Mouse (Mus musculus): ENCODE measurements around the gene Gm20696. TPM values are rescaled to one million over a fixed set of nuclear protein-coding genes. Genes with fewer than 3 reads are reported as not detected.

Gm20696 gene
- polyA plus RNA-seq, 1 experiment: 2.8 TPM

DNA sequence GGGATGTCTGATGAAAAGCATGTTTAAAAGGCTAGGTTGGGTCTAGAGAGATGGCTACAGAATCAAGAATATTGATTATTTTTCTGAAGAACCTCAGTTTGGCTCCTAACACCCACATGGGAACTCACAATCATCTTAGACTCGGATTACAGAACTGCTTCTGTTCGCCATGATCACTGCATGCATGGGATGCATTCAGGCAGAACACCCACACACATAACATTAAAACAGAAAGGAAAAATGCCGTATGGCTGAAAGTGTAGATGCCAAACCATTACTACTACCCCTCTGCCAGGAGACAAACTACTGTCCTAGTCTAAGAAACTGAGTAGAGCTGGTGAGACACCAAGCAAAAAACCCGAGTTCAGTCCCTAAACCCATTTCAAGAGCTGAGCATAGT is 336.4 kb downstream of the Gm20696 start:
- Histone ChIP-seq H3K4me1 (ENCODE audit: control insufficient read depth, insufficient read depth, low read length) (peaks cover 3% of the 10 kb centered on the region), H3K4me3 (replicated peaks; ENCODE audit: insufficient read depth, low read depth, low read length) (no peak overlapping the region), H3K27ac (ENCODE audit: insufficient read depth, low read length) (no peak overlapping the region), H3K27me3 (ENCODE audit: control insufficient read depth, insufficient read depth, low read length) (no peaks in the 10 kb centered on the region)
- DNase-seq: no peak
- WGBS: 87% methylated on average over 4 of the region's 4 CpGs
- TF ChIP-seq POLR2A (IDR thresholded peaks at IDR 0.05; ENCODE audit: borderline replicate concordance, insufficient read depth, low read length) (no peak), CTCF (IDR thresholded peaks at IDR 0.05; ENCODE audit: borderline replicate concordance, insufficient read depth, low read depth, low read length) (no peak)

DNA sequence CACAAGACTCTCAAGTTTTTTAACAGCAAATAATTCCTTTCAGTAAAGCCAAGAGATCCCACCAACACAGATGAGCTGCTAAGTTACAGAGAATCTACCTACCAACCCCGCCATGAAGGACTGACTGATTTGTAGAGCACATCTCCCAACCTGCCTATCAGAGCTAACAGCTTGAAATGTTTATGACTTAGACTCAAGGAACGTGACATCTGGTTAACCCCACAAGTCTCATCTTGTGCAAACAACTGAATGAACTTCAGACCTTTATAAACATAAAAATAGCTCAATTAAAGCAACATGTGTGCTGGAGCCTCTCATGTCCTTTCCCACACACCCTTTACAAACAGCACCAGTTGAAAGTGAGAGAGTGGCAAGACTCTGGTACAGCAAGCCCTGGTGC is 338.0 kb downstream of the Gm20696 start:
- H3K27ac ChIP-seq (ENCODE audit: insufficient read depth, low read length): no peak overlapping the region
- 93% methylated on average over 2 of the region's 2 CpGs for WGBS
- H3K4me3 ChIP-seq (replicated peaks; ENCODE audit: insufficient read depth, low read depth, low read length): no peak overlapping the region
- no peak for TF ChIP-seq CTCF (IDR thresholded peaks at IDR 0.05; ENCODE audit: borderline replicate concordance, insufficient read depth, low read depth, low read length)
- no peak for TF ChIP-seq POLR2A (IDR thresholded peaks at IDR 0.05; ENCODE audit: borderline replicate concordance, insufficient read depth, low read length)
- H3K27me3 ChIP-seq (ENCODE audit: control insufficient read depth, insufficient read depth, low read length): no peaks in the 10 kb centered on the region
- DNase-seq: no peak
- H3K4me1 ChIP-seq (ENCODE audit: control insufficient read depth, insufficient read depth, low read length): peaks cover 3% of the 10 kb centered on the region

DNA sequence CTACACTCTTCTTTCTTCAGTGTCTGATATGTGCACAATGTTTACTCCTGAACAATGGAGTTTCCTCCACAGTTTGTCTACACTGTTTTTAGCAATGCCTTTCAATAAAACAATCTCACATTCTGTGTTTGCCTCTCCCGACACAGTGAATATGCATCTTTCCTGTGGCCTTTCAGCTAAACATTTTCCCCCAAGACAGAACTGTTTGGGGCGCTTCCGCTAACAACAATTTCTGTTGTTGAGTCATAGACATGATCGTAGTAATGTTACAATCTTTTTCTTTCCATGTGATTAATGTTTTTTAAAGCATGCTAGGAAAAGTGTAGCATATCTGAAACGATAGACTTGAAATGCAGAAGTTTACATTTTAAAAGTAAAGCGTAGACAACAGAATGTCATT is 338.5 kb downstream of the Gm20696 start:
- 94% methylated on average over 6 of the region's 6 CpGs for WGBS
- Histone ChIP-seq H3K27me3 (ENCODE audit: control insufficient read depth, insufficient read depth, low read length) (no peaks in the 10 kb centered on the region), H3K27ac (ENCODE audit: insufficient read depth, low read length) (no peak overlapping the region), H3K4me1 (ENCODE audit: control insufficient read depth, insufficient read depth, low read length) (peaks cover 3% of the 10 kb centered on the region), H3K4me3 (replicated peaks; ENCODE audit: insufficient read depth, low read depth, low read length) (no peak overlapping the region)
- TF ChIP-seq CTCF (IDR thresholded peaks at IDR 0.05; ENCODE audit: borderline replicate concordance, insufficient read depth, low read depth, low read length) (no peak), POLR2A (IDR thresholded peaks at IDR 0.05; ENCODE audit: borderline replicate concordance, insufficient read depth, low read length) (no peak)
- DNase-seq: no peak

DNA sequence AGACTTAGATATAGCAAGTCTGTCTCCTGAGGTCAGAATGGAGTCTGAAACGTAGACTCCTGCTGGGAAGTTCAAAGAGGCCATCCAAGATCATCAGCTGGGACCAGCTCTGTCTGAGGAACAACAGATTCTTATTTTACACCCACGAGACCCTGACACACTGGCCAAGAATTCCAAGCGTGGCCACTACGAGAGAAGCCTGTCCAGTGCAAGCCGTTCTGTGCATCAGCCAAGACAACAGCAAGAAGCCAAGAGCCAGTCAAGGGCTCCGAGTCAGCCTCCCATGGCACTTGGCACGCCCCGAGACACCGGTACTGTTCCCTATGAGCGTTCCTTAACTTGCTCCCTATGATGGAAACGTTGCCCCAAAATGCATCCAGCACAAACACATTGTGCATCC is 338.9 kb downstream of the Gm20696 start:
- TF ChIP-seq CTCF (IDR thresholded peaks at IDR 0.05; ENCODE audit: borderline replicate concordance, insufficient read depth, low read depth, low read length) (no peak), POLR2A (IDR thresholded peaks at IDR 0.05; ENCODE audit: borderline replicate concordance, insufficient read depth, low read length) (no peak)
- WGBS: 18% methylated on average over 11 of the region's 11 CpGs
- Histone ChIP-seq H3K27me3 (ENCODE audit: control insufficient read depth, insufficient read depth, low read length) (no peaks in the 10 kb centered on the region), H3K4me1 (ENCODE audit: control insufficient read depth, insufficient read depth, low read length) (peaks cover 3% of the 10 kb centered on the region), H3K4me3 (replicated peaks; ENCODE audit: insufficient read depth, low read depth, low read length) (no peak overlapping the region), H3K27ac (ENCODE audit: insufficient read depth, low read length) (no peak overlapping the region)
- peak in 1 of 2 experiments; percentile 22 for DNase-seq

DNA sequence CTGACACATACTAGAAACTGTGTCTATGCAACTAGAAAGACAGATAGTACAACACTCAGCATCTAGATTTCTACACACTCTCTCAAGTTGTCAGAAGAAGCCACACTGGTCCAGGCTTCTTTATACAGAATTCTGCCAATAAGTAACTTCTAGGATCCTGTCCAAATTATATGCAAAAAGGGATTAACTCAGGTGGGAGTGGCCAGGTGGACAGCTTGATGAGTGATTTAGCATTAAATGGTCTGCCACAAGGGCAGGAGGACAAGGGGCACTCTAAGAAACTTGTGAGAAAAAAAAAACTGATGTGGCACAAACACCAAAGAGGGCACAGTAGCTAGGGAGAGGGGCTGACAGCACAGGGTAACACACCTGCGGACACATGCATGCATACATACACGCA is 340.7 kb downstream of the Gm20696 start:
- Histone ChIP-seq H3K4me1 (ENCODE audit: control insufficient read depth, insufficient read depth, low read length) (peaks cover 3% of the 10 kb centered on the region), H3K4me3 (replicated peaks; ENCODE audit: insufficient read depth, low read depth, low read length) (no peak overlapping the region), H3K27ac (ENCODE audit: insufficient read depth, low read length) (no peak overlapping the region), H3K27me3 (ENCODE audit: control insufficient read depth, insufficient read depth, low read length) (no peaks in the 10 kb centered on the region)
- WGBS: 97% methylated on average over 2 of the region's 2 CpGs
- TF ChIP-seq CTCF (IDR thresholded peaks at IDR 0.05; ENCODE audit: borderline replicate concordance, insufficient read depth, low read depth, low read length) (no peak), POLR2A (IDR thresholded peaks at IDR 0.05; ENCODE audit: borderline replicate concordance, insufficient read depth, low read length) (no peak)
- no peak for DNase-seq

DNA sequence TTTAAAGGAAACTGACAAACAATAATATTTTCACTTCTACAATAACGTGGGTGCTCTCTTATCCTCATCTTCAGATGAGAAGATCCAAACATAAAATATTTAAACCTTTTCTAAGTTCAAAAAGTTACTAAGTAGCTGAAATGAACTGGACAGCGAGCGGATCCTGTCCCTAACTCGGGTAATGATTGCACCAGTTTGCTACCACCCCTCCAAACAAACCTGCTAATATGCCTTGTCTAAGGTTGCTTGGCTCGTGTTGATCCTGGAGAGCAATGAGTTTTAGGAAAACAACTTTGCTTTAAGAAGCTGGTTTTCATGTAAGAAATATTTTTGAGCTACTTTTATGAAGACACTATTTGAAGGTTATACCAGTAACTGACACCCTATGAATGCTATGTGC is 341.1 kb downstream of the Gm20696 start:
- peaks cover 3% of the 10 kb centered on the region for H3K4me1 ChIP-seq (ENCODE audit: control insufficient read depth, insufficient read depth, low read length)
- H3K4me3 ChIP-seq (replicated peaks; ENCODE audit: insufficient read depth, low read depth, low read length): no peak overlapping the region
- WGBS: 95% methylated on average over 5 of the region's 5 CpGs
- no peak overlapping the region for H3K27ac ChIP-seq (ENCODE audit: insufficient read depth, low read length)
- no peaks in the 10 kb centered on the region for H3K27me3 ChIP-seq (ENCODE audit: control insufficient read depth, insufficient read depth, low read length)
- TF ChIP-seq POLR2A (IDR thresholded peaks at IDR 0.05; ENCODE audit: borderline replicate concordance, insufficient read depth, low read length) (no peak), CTCF (IDR thresholded peaks at IDR 0.05; ENCODE audit: borderline replicate concordance, insufficient read depth, low read depth, low read length) (no peak)
- DNase-seq: no peak

DNA sequence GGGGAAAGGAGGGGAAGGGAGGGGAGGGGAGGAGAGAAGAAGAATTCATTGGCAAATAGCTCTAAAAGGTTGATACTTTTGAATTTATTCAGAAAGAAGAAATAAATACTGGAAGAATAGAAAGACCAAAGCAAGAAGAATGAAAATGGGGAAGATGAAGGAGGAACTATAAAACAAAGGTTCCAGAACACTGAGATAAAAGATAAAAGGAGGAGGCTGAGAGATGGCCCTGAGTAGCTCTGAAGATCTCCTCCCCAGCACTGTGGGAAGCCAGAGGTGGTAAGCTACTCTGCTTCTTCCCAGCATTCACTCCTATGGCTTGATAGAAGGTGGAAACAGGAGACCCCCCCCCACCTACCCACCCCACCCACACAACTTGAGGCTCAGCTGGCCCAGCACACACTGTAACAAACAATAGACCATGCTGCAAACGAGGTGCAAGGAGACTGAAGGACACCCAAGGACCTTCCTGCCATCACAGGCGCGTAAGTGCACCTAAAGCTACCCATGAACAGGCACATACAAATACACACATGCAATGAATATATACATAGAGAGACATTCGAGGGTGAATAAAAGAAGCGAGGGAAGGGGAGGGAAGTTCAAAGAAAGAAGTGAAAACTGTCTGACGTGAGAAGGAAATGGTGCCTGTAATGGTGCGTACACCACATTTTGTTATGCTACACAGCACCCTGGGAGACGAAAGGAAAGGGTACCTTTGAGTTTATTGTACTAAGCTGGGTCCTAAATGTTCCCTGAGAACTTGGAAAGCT is 344.3 kb downstream of the Gm20696 start:
- no peak for DNase-seq
- WGBS: 88% methylated on average over 8 of the region's 8 CpGs
- H3K27ac ChIP-seq (ENCODE audit: insufficient read depth, low read length): no peak overlapping the region
- TF ChIP-seq POLR2A (IDR thresholded peaks at IDR 0.05; ENCODE audit: borderline replicate concordance, insufficient read depth, low read length) (no peak), CTCF (IDR thresholded peaks at IDR 0.05; ENCODE audit: borderline replicate concordance, insufficient read depth, low read depth, low read length) (no peak)
- no peak overlapping the region for H3K4me3 ChIP-seq (replicated peaks; ENCODE audit: insufficient read depth, low read depth, low read length)
- peaks cover under 1% of the 10 kb centered on the region; the same call in 1 of the 2 replicates for H3K4me1 ChIP-seq (ENCODE audit: control insufficient read depth, insufficient read depth, low read length)
- no peaks in the 10 kb centered on the region for H3K27me3 ChIP-seq (ENCODE audit: control insufficient read depth, insufficient read depth, low read length)

DNA sequence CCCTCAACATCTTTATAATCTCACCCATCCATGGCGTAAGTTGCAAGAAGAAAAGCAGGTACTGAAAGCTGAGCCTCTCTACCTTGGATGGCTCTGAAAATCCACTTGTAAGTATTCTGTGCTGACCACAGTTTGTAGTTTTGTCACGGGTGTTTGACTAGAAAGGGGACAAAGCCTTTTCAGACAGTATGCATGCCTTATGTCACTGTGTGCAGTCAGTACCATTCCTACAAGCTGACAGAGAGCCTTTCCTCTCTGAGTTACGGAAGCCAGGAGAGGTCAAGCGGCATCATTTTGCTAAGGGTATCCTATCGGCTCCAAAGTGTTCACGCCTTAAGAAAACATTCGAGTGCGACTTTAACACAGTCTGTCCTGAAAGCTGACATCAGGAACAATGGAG is 346.2 kb downstream of the Gm20696 start:
- 84% methylated on average over 8 of the region's 8 CpGs for WGBS
- no peak overlapping the region for H3K4me3 ChIP-seq (replicated peaks; ENCODE audit: insufficient read depth, low read depth, low read length)
- DNase-seq: no peak
- peaks cover 2% of the 10 kb centered on the region; the same call in 1 of the 2 replicates for H3K4me1 ChIP-seq (ENCODE audit: control insufficient read depth, insufficient read depth, low read length)
- H3K27ac ChIP-seq (ENCODE audit: insufficient read depth, low read length): no peak overlapping the region
- no peaks in the 10 kb centered on the region for H3K27me3 ChIP-seq (ENCODE audit: control insufficient read depth, insufficient read depth, low read length)
- TF ChIP-seq POLR2A (IDR thresholded peaks at IDR 0.05; ENCODE audit: borderline replicate concordance, insufficient read depth, low read length): no peak

Data from cerebellum, adult 2 months (tissue).